Mouse (Mus musculus): Measurements from ENCODE around the gene Rps19. TPM values are rescaled to one million over a fixed set of nuclear protein-coding genes. Genes with fewer than 3 reads are reported as not detected.

Rps19 gene
- total RNA-seq, 1 experiment, result 2,786 TPM

- Histone ChIP-seq H3K9me3 (ENCODE audit: control insufficient read depth, insufficient read depth, low read depth, low read length) (no peaks in the 10 kb centered on the region), H3K36me3 (ENCODE audit: control insufficient read depth, insufficient read depth, low read length, poor library complexity, severe bottlenecking) (no peaks in the 10 kb centered on the region), H3K9ac (ENCODE audit: insufficient read depth, low read depth, low read length, poor library complexity, severe bottlenecking) (peak within 1 kb of the TSS; percentile 50), H3K4me1 (ENCODE audit: control insufficient read depth in 2 of 2, insufficient read depth in 2 of 2, low read length in 2 of 2, poor library complexity in 1 of 2) (peaks cover 1 to 22% of the 10 kb centered on the region in 2 experiments), H3K27ac (ENCODE audit: insufficient read depth, low read depth, low read length, poor library complexity, severe bottlenecking) (no peak within 1 kb of the TSS), H3K4me3 (ENCODE audit: insufficient read depth in 1 of 2, low read depth in 1 of 2, low read length in 2 of 2, poor library complexity in 1 of 2, severe bottlenecking in 1 of 2) (peak within 1 kb of the TSS; percentile 65 to 93)
- TF ChIP-seq ZNF384 (IDR thresholded peaks at IDR 0.05; ENCODE audit: low read depth, low read length), result no peak
- TF ChIP-seq MAFK (IDR thresholded peaks at IDR 0.05; ENCODE audit: insufficient read depth, low read depth, low read length), result no peak
- no peak for TF ChIP-seq CHD2 (IDR thresholded peaks at IDR 0.05; ENCODE audit: low read depth, low read length)
- no peak for TF ChIP-seq ZC3H11A (IDR thresholded peaks at IDR 0.05; ENCODE audit: borderline replicate concordance, low read depth, low read length)
- no peak for TF ChIP-seq HCFC1 (IDR thresholded peaks at IDR 0.05; ENCODE audit: borderline replicate concordance, insufficient read depth, low read length)
- in situ Hi-C loops (cut with MboI; ENCODE audit: low sequenced_read_pairs in 2 of 2, unreplicated experiment in 2 of 2), result no loop called here
- DNase-seq (ENCODE audit: low read depth, low spot score), result no peak
Measured at GRCm38 (mm10) chr7:24902630-24903443, 18.7 kb downstream of the Rps19 start, which contains the start of gene Arhgef1. Gene Arhgef1, plus strand, starts transcription at chr7:24902912.

GRCm38 (mm10) chr7:24903444-24903825 is 19.3 kb downstream of the Rps19 start:
- Histone ChIP-seq H3K9me3 (ENCODE audit: control insufficient read depth, insufficient read depth, low read depth, low read length) (no peaks in the 10 kb centered on the region), H3K36me3 (ENCODE audit: control insufficient read depth, insufficient read depth, low read length, poor library complexity, severe bottlenecking) (peaks cover 1% of the 10 kb centered on the region; the same call in 1 of the 2 replicates), H3K9ac (ENCODE audit: insufficient read depth, low read depth, low read length, poor library complexity, severe bottlenecking) (peak overlapping the region; percentile 45; the same call in 1 of the 2 replicates), H3K4me3 (ENCODE audit: insufficient read depth in 1 of 2, low read depth in 1 of 2, low read length in 2 of 2, poor library complexity in 1 of 2, severe bottlenecking in 1 of 2) (peak overlapping the region; percentile 65 to 93; a peak in 3 of 4 replicates), H3K27ac (ENCODE audit: insufficient read depth, low read depth, low read length, poor library complexity, severe bottlenecking) (no peak overlapping the region), H3K4me1 (ENCODE audit: control insufficient read depth in 2 of 2, insufficient read depth in 2 of 2, low read length in 2 of 2, poor library complexity in 1 of 2) (peaks cover 1 to 24% of the 10 kb centered on the region in 2 experiments)
- in situ Hi-C loops (cut with MboI; ENCODE audit: low sequenced_read_pairs in 2 of 2, unreplicated experiment in 2 of 2), result no loop called here
- DNase-seq (ENCODE audit: low read depth, low spot score), result no peak
- TF ChIP-seq ZC3H11A (IDR thresholded peaks at IDR 0.05; ENCODE audit: borderline replicate concordance, low read depth, low read length), result no peak
- no peak for TF ChIP-seq HCFC1 (IDR thresholded peaks at IDR 0.05; ENCODE audit: borderline replicate concordance, insufficient read depth, low read length)
- no peak for TF ChIP-seq MAFK (IDR thresholded peaks at IDR 0.05; ENCODE audit: insufficient read depth, low read depth, low read length)
- TF ChIP-seq CHD2 (IDR thresholded peaks at IDR 0.05; ENCODE audit: low read depth, low read length), result no peak
- no peak for TF ChIP-seq ZNF384 (IDR thresholded peaks at IDR 0.05; ENCODE audit: low read depth, low read length)

- peak; percentile 92 for DNase-seq (ENCODE audit: low read depth, low spot score)
- Histone ChIP-seq H3K27ac (ENCODE audit: insufficient read depth, low read depth, low read length, poor library complexity, severe bottlenecking) (no peak overlapping the region), H3K9ac (ENCODE audit: insufficient read depth, low read depth, low read length, poor library complexity, severe bottlenecking) (peak overlapping the region; percentile 70), H3K36me3 (ENCODE audit: control insufficient read depth, insufficient read depth, low read length, poor library complexity, severe bottlenecking) (peaks cover 6% of the 10 kb centered on the region; the same call in 1 of the 2 replicates), H3K4me3 (ENCODE audit: insufficient read depth in 1 of 2, low read depth in 1 of 2, low read length in 2 of 2, poor library complexity in 1 of 2, severe bottlenecking in 1 of 2) (peak overlapping the region; percentile 63 to 93), H3K9me3 (ENCODE audit: control insufficient read depth, insufficient read depth, low read depth, low read length) (no peaks in the 10 kb centered on the region), H3K4me1 (ENCODE audit: control insufficient read depth in 2 of 2, insufficient read depth in 2 of 2, low read length in 2 of 2, poor library complexity in 1 of 2) (peaks cover 1 to 23% of the 10 kb centered on the region in 2 experiments)
- TF ChIP-seq CHD2 (IDR thresholded peaks at IDR 0.05; ENCODE audit: low read depth, low read length) (no peak), HCFC1 (IDR thresholded peaks at IDR 0.05; ENCODE audit: borderline replicate concordance, insufficient read depth, low read length) (peak; percentile 74; the same call in 1 of the 2 replicates), ZNF384 (IDR thresholded peaks at IDR 0.05; ENCODE audit: low read depth, low read length) (no peak)
- in situ Hi-C loops (cut with MboI; ENCODE audit: low sequenced_read_pairs in 2 of 2, unreplicated experiment in 2 of 2), result no loop called here
Measured at GRCm38 (mm10) chr7:24904070-24904483, 19.9 kb downstream of the Rps19 start.

- Histone ChIP-seq H3K9ac (ENCODE audit: insufficient read depth, low read depth, low read length, poor library complexity, severe bottlenecking) (no peak overlapping the region), H3K36me3 (ENCODE audit: control insufficient read depth, insufficient read depth, low read length, poor library complexity, severe bottlenecking) (peaks cover 14% of the 10 kb centered on the region; the same call in 1 of the 2 replicates), H3K9me3 (ENCODE audit: control insufficient read depth, insufficient read depth, low read depth, low read length) (no peaks in the 10 kb centered on the region), H3K4me3 (ENCODE audit: insufficient read depth in 1 of 2, low read depth in 1 of 2, low read length in 2 of 2, poor library complexity in 1 of 2, severe bottlenecking in 1 of 2) (peak overlapping the region; percentile 63 to 93; a peak in 2 of 4 replicates), H3K4me1 (ENCODE audit: control insufficient read depth in 2 of 2, insufficient read depth in 2 of 2, low read length in 2 of 2, poor library complexity in 1 of 2) (peaks cover 1 to 23% of the 10 kb centered on the region in 2 experiments), H3K27ac (ENCODE audit: insufficient read depth, low read depth, low read length, poor library complexity, severe bottlenecking) (no peak overlapping the region)
- TF ChIP-seq ZNF384 (IDR thresholded peaks at IDR 0.05; ENCODE audit: low read depth, low read length) (no peak), HCFC1 (IDR thresholded peaks at IDR 0.05; ENCODE audit: borderline replicate concordance, insufficient read depth, low read length) (no peak), CHD2 (IDR thresholded peaks at IDR 0.05; ENCODE audit: low read depth, low read length) (no peak), MAFK (IDR thresholded peaks at IDR 0.05; ENCODE audit: insufficient read depth, low read depth, low read length) (no peak), ZC3H11A (IDR thresholded peaks at IDR 0.05; ENCODE audit: borderline replicate concordance, low read depth, low read length) (no peak)
- in situ Hi-C loops (cut with MboI; ENCODE audit: low sequenced_read_pairs in 2 of 2, unreplicated experiment in 2 of 2), result no loop called here
- DNase-seq (ENCODE audit: low read depth, low spot score), result no peak
Measured at GRCm38 (mm10) chr7:24904936-24905335, 20.8 kb downstream of the Rps19 start.

Data from ES-E14 (cell line).